Mouse (Mus musculus) layer of hippocampus, postnatal 10 days (tissue): ENCODE measurements around the gene Trpc1. TPM values are rescaled to one million over a fixed set of nuclear protein-coding genes. Genes with fewer than 3 reads are reported as not detected.

Experiments used
- total RNA-seq, 2 experiments: library from RNA; stranded (reverse); gene quantifications; 2 replicates each; pipeline ENCODE4 v1.2.3; 2021

The Trpc1 gene
- total RNA-seq, 2 experiments from 2014 or later: 42.1 to 51.5 TPM

Other genes starting within 250 kb of the Trpc1 start
- gene U2surp, start 238.4 kb downstream of the Trpc1 start, total RNA-seq: 10 to 100 TPM; 68.7 to 90.3 TPM
- gene Paqr9, start 190.7 kb downstream of the Trpc1 start, total RNA-seq: 10 to 100 TPM; 42.6 to 47.8 TPM
- gene Pcolce2, start 112.8 kb downstream of the Trpc1 start, total RNA-seq: 1 to 10 TPM; 2.1 to 3.1 TPM
- 1 to 10 TPM; 3.1 to 3.7 TPM for gene Pls1, start 94.9 kb upstream of the Trpc1 start, total RNA-seq
- 10 to 100 TPM; 15.6 to 16.3 TPM for gene Atr, start 107.2 kb upstream of the Trpc1 start, total RNA-seq
- gene Xrn1, start 204.4 kb upstream of the Trpc1 start, total RNA-seq: 10 to 100 TPM; 34.0 to 36.3 TPM